Mouse (Mus musculus) lung, postnatal 25 days (tissue): ENCODE results near the gene Pramel4.
"Not testable (repeated sequence)": the region's sequence is repeated elsewhere in the genome, so short reads cannot be mapped to it uniquely, and the experiment has no call there.

Experiments
- DNase-seq: peaks from one replicate; pipeline ENCODE4 v3.0.0; 2022; ENCODE audit warnings: low spot score

Gene Pramel4

DNA sequence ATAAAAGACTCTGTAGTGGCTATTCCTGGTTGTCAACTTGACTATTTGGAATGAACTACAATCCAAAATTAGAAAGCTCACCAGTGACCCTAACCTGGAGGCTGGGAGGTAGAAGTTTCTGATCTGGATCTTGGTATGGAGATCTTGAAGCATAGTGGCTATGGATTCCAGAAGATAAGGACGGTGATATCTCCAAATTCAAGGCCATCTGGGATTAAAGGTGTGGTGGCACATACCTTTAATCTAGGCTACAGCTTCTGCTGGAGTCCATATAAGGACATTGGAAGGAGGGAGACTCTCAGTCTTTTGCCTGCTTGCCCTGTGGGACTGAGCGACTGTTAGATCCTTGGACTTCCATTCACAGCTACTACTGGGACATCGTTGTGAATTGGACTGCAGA, at the start of gene Pramel4:
Pramel4 (plus strand) TSS at position 301 of the 400 bp plus-strand sequence.
- not testable (repeated sequence) for DNase-seq

DNA sequence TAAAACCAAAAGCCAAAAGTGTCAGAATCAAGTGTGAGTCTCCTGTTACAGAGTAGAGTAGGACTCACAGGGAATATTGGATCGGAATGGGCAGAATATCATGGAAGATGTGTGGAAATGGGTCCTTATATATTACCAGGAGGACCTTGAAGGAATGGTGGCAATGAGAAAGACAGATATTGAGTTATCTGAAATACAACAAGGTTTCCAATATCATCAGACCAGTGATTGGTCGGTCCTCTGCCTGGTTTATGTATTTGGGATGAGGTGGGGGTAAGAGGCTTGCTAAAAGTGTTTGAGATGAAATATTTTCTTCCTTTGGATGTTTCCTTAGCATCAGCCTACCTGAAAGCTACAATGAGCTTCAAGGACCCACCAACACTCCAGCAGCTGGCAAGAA, 47.2 kb downstream of the Pramel4 start, which contains the start of gene Gm13102:
Gm13102 (plus strand) TSS at position 301 of the 400 bp plus-strand sequence.
- DNase-seq: not testable (repeated sequence)
